In the genomic region with DNA sequence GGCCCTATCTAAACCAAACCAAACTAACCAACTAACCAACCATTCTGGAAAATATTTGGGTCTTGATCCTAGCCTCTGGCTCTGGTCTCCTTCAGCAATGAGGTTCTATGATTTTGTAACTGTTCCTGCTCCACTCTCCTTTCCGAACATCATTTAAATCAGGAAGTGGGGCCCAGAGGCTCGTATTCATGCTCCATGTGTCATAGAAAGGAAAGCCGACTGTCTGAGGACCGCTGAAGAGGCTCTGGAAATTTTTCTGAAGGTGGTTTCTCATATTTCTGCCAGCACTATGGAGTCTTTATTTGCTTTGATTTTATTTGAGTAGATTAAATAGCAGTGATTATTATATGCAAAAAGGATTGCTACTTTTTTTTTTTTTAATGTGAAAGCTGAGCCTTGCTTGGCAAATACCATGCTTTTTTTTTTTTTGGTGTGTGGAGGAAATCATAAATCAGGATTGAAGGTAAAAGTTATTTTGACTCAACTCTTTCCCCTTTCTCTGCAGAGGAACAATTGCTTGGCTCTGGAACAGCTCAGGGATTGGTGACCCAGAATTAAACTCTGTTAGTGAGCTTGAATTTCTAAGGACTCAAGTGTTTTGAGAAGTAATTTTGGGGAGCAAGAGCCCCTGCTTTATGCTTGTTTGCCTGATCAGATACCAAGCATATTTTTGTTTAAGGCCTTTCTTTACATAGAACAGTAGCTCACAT, we compare ENCODE assay signal across 14 mouse cellular contexts. TPM values are rescaled to one million over a fixed set of nuclear protein-coding genes. Genes with fewer than 3 reads are reported as not detected.
A peak's percentile ranks its signal among the peaks of the same experiment; 100 is the strongest.
DNase-seq lines count a peak whose midpoint lies in the region; ATAC-seq lines count a peak whose summit lies in the region.
"Had no signal": no experiment of that assay in that cellular context is flagged by ENCODE, and none has a peak within 500 bp of the region (broad histone marks: within the 10 kb centered on the region; RNA-seq: fewer than 3 reads in every experiment).

No protein-coding gene starts in this region.

- no peak for ATAC-seq in kidney, embryonic 14.5 days (ENCODE audit: low FRiP score, low TSS enrichment)
- no peak for ATAC-seq in intestine, embryonic 14.5 days (replicated peaks; ENCODE audit: low FRiP score, low TSS enrichment, low read depth)
- ATAC-seq in forebrain, embryonic 13.5 days: no peak

- H3K9ac ChIP-seq in kidney, embryonic 14.5 days (ENCODE audit: low read depth, low read length): no peak overlapping the region
- no peak overlapping the region for H3K9ac ChIP-seq in intestine, embryonic 14.5 days (ENCODE audit: low read length)
- no peak overlapping the region for H3K9ac ChIP-seq in forebrain, embryonic 13.5 days
- H3K9ac ChIP-seq: forebrain, embryonic 12.5 days; neural tube, embryonic 15.5 days had no signal

- no peaks in the 10 kb centered on the region for H3K9me3 ChIP-seq in kidney, embryonic 14.5 days (ENCODE audit: control insufficient read depth, low read length)
- no peaks in the 10 kb centered on the region for H3K9me3 ChIP-seq in embryonic facial prominence, embryonic 10.5 days
- H3K9me3 ChIP-seq in intestine, embryonic 14.5 days (ENCODE audit: control insufficient read depth, low read length): no peaks in the 10 kb centered on the region
- H3K9me3 ChIP-seq in forebrain, embryonic 13.5 days (replicated peaks): no peaks in the 10 kb centered on the region
- no peaks in the 10 kb centered on the region for H3K9me3 ChIP-seq in midbrain, embryonic 10.5 days (replicated peaks)
- H3K9me3 ChIP-seq: forebrain, embryonic 12.5 days; neural tube, embryonic 15.5 days had no signal

- H3K27me3 ChIP-seq in kidney, embryonic 14.5 days (ENCODE audit: control insufficient read depth, insufficient read depth, low read length): no peaks in the 10 kb centered on the region
- no peaks in the 10 kb centered on the region for H3K27me3 ChIP-seq in embryonic facial prominence, embryonic 10.5 days (replicated peaks; ENCODE audit: low read depth, poor library complexity, severe bottlenecking)
- H3K27me3 ChIP-seq in intestine, embryonic 14.5 days (replicated peaks; ENCODE audit: control insufficient read depth, insufficient read depth, low read length): no peaks in the 10 kb centered on the region
- no peaks in the 10 kb centered on the region for H3K27me3 ChIP-seq in forebrain, embryonic 13.5 days
- H3K27me3 ChIP-seq in midbrain, embryonic 10.5 days (ENCODE audit: low read depth, poor library complexity, severe bottlenecking): no peaks in the 10 kb centered on the region
- H3K27me3 ChIP-seq: forebrain, embryonic 12.5 days; neural tube, embryonic 15.5 days had no signal

- H3K4me3 ChIP-seq in kidney, embryonic 14.5 days (ENCODE audit: low read length): no peak overlapping the region
- no peak overlapping the region for H3K4me3 ChIP-seq in embryonic facial prominence, embryonic 10.5 days
- H3K4me3 ChIP-seq in intestine, embryonic 14.5 days (ENCODE audit: low read depth, low read length): no peak overlapping the region
- no peak overlapping the region for H3K4me3 ChIP-seq in macrophage (ENCODE audit: inconsistent target)
- no peak overlapping the region for H3K4me3 ChIP-seq in forebrain, embryonic 13.5 days
- H3K4me3 ChIP-seq in midbrain, embryonic 10.5 days: no peak overlapping the region
- H3K4me3 ChIP-seq: forebrain, embryonic 12.5 days; neural tube, embryonic 15.5 days had no signal

- H3K36me3 ChIP-seq in kidney, embryonic 14.5 days (ENCODE audit: control insufficient read depth, insufficient read depth, low read length): peaks cover 5% of the 10 kb centered on the region; the same call in 1 of the 2 replicates
- H3K36me3 ChIP-seq in embryonic facial prominence, embryonic 10.5 days (replicated peaks): peaks cover 5% of the 10 kb centered on the region; the same call in 1 of the 2 replicates
- H3K36me3 ChIP-seq in intestine, embryonic 14.5 days (ENCODE audit: control insufficient read depth, insufficient read depth, low read length): no peaks in the 10 kb centered on the region
- H3K36me3 ChIP-seq in macrophage (ENCODE audit: inconsistent target): no peaks in the 10 kb centered on the region
- H3K36me3 ChIP-seq in forebrain, embryonic 13.5 days (ENCODE audit: poor library complexity, severe bottlenecking): no peaks in the 10 kb centered on the region
- no peaks in the 10 kb centered on the region for H3K36me3 ChIP-seq in midbrain, embryonic 10.5 days
- H3K36me3 ChIP-seq: forebrain, embryonic 12.5 days; neural tube, embryonic 15.5 days had no signal

- H3K27ac ChIP-seq in kidney, embryonic 14.5 days (ENCODE audit: low read depth, low read length): peak overlapping the region; percentile 63
- H3K27ac ChIP-seq in embryonic facial prominence, embryonic 10.5 days (replicated peaks): peak overlapping the region; percentile 72; the same call in 1 of the 2 replicates
- H3K27ac ChIP-seq in intestine, embryonic 14.5 days (ENCODE audit: low read depth): peak overlapping the region; percentile 74
- peak overlapping the region; percentile 74 for H3K27ac ChIP-seq in macrophage
- H3K27ac ChIP-seq in forebrain, embryonic 13.5 days: no peak overlapping the region
- H3K27ac ChIP-seq in midbrain, embryonic 10.5 days (replicated peaks): no peak overlapping the region
- H3K27ac ChIP-seq: forebrain, embryonic 12.5 days; neural tube, embryonic 15.5 days had no signal

- 9% methylated on average over 4 of the region's 4 CpGs for WGBS in kidney, embryonic 14.5 days
- 64% methylated on average over 4 of the region's 4 CpGs for WGBS in embryonic facial prominence, embryonic 10.5 days
- 22% methylated on average over 4 of the region's 4 CpGs for WGBS in intestine, embryonic 14.5 days
- 25% methylated on average over 4 of the region's 4 CpGs for WGBS in macrophage (ENCODE audit: missing documents)
- WGBS in forebrain, embryonic 13.5 days: 69% methylated on average over 4 of the region's 4 CpGs
- WGBS in midbrain, embryonic 10.5 days: 85% methylated on average over 4 of the region's 4 CpGs

- H3K4me2 ChIP-seq in kidney, embryonic 14.5 days (replicated peaks; ENCODE audit: low read depth, low read length): no peak overlapping the region
- H3K4me2 ChIP-seq in intestine, embryonic 14.5 days (ENCODE audit: low read length): peak overlapping the region; percentile 15; the same call in 1 of the 2 replicates
- no peak overlapping the region for H3K4me2 ChIP-seq in forebrain, embryonic 13.5 days
- H3K4me2 ChIP-seq: forebrain, embryonic 12.5 days; midbrain, embryonic 11.5 days; neural tube, embryonic 15.5 days had no signal

- H3K79me2 ChIP-seq in macrophage (ENCODE audit: inconsistent target): peaks cover 51% of the 10 kb centered on the region

- no peak for DNase-seq in kidney, adult 11 months
- DNase-seq in embryonic facial prominence, embryonic 10.5 days (ENCODE audit: low spot score): no peak
- DNase-seq in intestine, embryonic 14.5 days (ENCODE audit: low spot score): no peak
- DNase-seq in cerebellum, postnatal 10 days: no peak
- DNase-seq in midbrain, embryonic 10.5 days (ENCODE audit: low spot score): no peak
- DNase-seq: cerebellum, adult 2 months; spleen, adult 18-20 months had no signal

- H3K4me1 ChIP-seq in kidney, embryonic 14.5 days (ENCODE audit: control insufficient read depth, insufficient read depth, low read length): peaks cover 21% of the 10 kb centered on the region
- peaks cover 27% of the 10 kb centered on the region for H3K4me1 ChIP-seq in embryonic facial prominence, embryonic 10.5 days
- peaks cover 30% of the 10 kb centered on the region for H3K4me1 ChIP-seq in intestine, embryonic 14.5 days (replicated peaks; ENCODE audit: control insufficient read depth, insufficient read depth, low read length)
- peaks cover 7% of the 10 kb centered on the region; the same call in 1 of the 2 replicates for H3K4me1 ChIP-seq in forebrain, embryonic 13.5 days
- H3K4me1 ChIP-seq in midbrain, embryonic 10.5 days: peaks cover 16% of the 10 kb centered on the region
- H3K4me1 ChIP-seq: neural tube, embryonic 15.5 days had no signal

RNA-seq across cellular contexts. Expression of a gene that starts 25.4 kb away (rescaled TPM):
- polyA plus RNA-seq in kidney, embryonic 14.5 days (2014; fragmentation: Nextera tagmentation; extraction: Ambion mirVana): 34.7 and 80.1 TPM in 2 replicates
- 34.9 and 38.1 TPM in 2 replicates for polyA plus RNA-seq in embryonic facial prominence, embryonic 10.5 days (2016; fragmentation: Nextera tagmentation; extraction: Ambion mirVana)
- polyA plus RNA-seq in intestine, embryonic 14.5 days (2014; fragmentation: Nextera tagmentation; extraction: Ambion mirVana): 48.1 and 50.4 TPM in 2 replicates
- 1,000 to 10,000 TPM in 2 of 26 experiments, 100 to 1,000 TPM in 11, 10 to 100 TPM in 13; 69.3 to 1,140 (median 101) TPM for total RNA-seq in macrophage (2018; cell fraction: chromatin; rRNA removed)
- 100 to 1,000 TPM in 1 of 26 experiments, 10 to 100 TPM in 25; 27.6 to 138 (median 34.7) TPM for total RNA-seq in macrophage (2018; cell fraction: cytosol; rRNA removed)
- 100 to 1,000 TPM in 5 of 26 experiments, 10 to 100 TPM in 21; 34.5 to 464 (median 54.9) TPM for total RNA-seq in macrophage (2018; cell fraction: nucleus; rRNA removed)
- polyA plus RNA-seq in macrophage (2018): 23.9 to 52.2 TPM (median 31.5 TPM) in 3 replicates
- 12.7 and 16.5 TPM in 2 replicates for polyA plus RNA-seq in forebrain, embryonic 13.5 days (2015; fragmentation: Nextera tagmentation; extraction: Ambion mirVana)
- polyA plus RNA-seq in midbrain, embryonic 10.5 days (2016; fragmentation: Nextera tagmentation; extraction: Ambion mirVana): 28.4 and 28.8 TPM in 2 replicates

RNA-seq across cellular contexts. Expression of a gene that starts 40.6 kb away (rescaled TPM):
- 0.37 and 0.45 TPM in 2 replicates for polyA plus RNA-seq in kidney, embryonic 14.5 days (2014; fragmentation: Nextera tagmentation; extraction: Ambion mirVana)
- polyA plus RNA-seq in embryonic facial prominence, embryonic 10.5 days (2016; fragmentation: Nextera tagmentation; extraction: Ambion mirVana): 0.14 and 0.27 TPM in 2 replicates
- polyA plus RNA-seq in intestine, embryonic 14.5 days (2014; fragmentation: Nextera tagmentation; extraction: Ambion mirVana): 0.24 and 0.34 TPM in 2 replicates
- total RNA-seq in macrophage (2018; cell fraction: chromatin; rRNA removed): not detected
- not detected for total RNA-seq in macrophage (2018; cell fraction: cytosol; rRNA removed)
- total RNA-seq in macrophage (2018; cell fraction: nucleus; rRNA removed): not detected
- polyA plus RNA-seq in macrophage (2018): not detected in 3 replicates
- polyA plus RNA-seq in forebrain, embryonic 13.5 days (2015; fragmentation: Nextera tagmentation; extraction: Ambion mirVana): 0.05 and 0.08 TPM in 2 replicates
- polyA plus RNA-seq in midbrain, embryonic 10.5 days (2016; fragmentation: Nextera tagmentation; extraction: Ambion mirVana): 0.11 TPM in 2 replicates
- total RNA-seq: layer of hippocampus, postnatal 25 days had no signal
- polyA plus RNA-seq: cerebellum, adult 2 months; forebrain, embryonic 12.5 days; neural tube, embryonic 15.5 days had no signal

Comparison
In these comparisons a context has a peak if more than half of its experiments do, and no peak if none do; other contexts are left out.
1. H3K27ac ChIP-seq: peak in kidney, embryonic 14.5 days (single experiment), embryonic facial prominence, embryonic 10.5 days (single experiment), intestine, embryonic 14.5 days (single experiment) and macrophage (single experiment); none in forebrain, embryonic 13.5 days (single experiment) and midbrain, embryonic 10.5 days (single experiment).